17 mouse cellular contexts compared by ENCODE assay signal in genomic region chr3:123176366-123177334, GRCm38 (mm10). TPM values are rescaled to one million over a fixed set of nuclear protein-coding genes. Genes with fewer than 3 reads are reported as not detected.
DNase-seq lines count a peak whose midpoint lies in the region; ATAC-seq and TF ChIP-seq lines count a peak whose summit lies in the region.
"Had no signal": no experiment of that assay in that cellular context is flagged by ENCODE, and none has a peak within 500 bp of the region (broad histone marks: within the 10 kb centered on the region; RNA-seq: fewer than 3 reads in every experiment).

No protein-coding gene starts in this region.

- intact Hi-C loops in heart, postnatal 14 days (cut with DNase I): no loop called here

- TF ChIP-seq POLR2A in cerebellum, adult 2 months (IDR thresholded peaks at IDR 0.05; ENCODE audit: borderline replicate concordance, insufficient read depth, low read length): no peak

- no peak overlapping the region for H3K4me3 ChIP-seq in heart, embryonic 10.5 days
- H3K4me3 ChIP-seq in embryonic facial prominence, embryonic 12.5 days: no peak overlapping the region
- no peak overlapping the region for H3K4me3 ChIP-seq in limb, embryonic 12.5 days (replicated peaks)
- no peak overlapping the region for H3K4me3 ChIP-seq in cerebellum, adult 2 months (replicated peaks; ENCODE audit: insufficient read depth, low read depth, low read length)
- H3K4me3 ChIP-seq: hindbrain, embryonic 15.5 days; left cerebral cortex, adult 2 months; liver, embryonic 12.5 days; midbrain, embryonic 15.5 days; neural tube, embryonic 13.5 days had no signal

- no peaks in the 10 kb centered on the region for H3K36me3 ChIP-seq in heart, embryonic 10.5 days
- H3K36me3 ChIP-seq in embryonic facial prominence, embryonic 12.5 days: no peaks in the 10 kb centered on the region
- no peaks in the 10 kb centered on the region for H3K36me3 ChIP-seq in limb, embryonic 12.5 days
- H3K36me3 ChIP-seq: hindbrain, embryonic 15.5 days; liver, embryonic 12.5 days; midbrain, embryonic 15.5 days; neural tube, embryonic 13.5 days had no signal

- H3K4me2 ChIP-seq in embryonic facial prominence, embryonic 12.5 days (replicated peaks): no peak overlapping the region
- peak overlapping the region; percentile 7; the same call in 1 of the 2 replicates for H3K4me2 ChIP-seq in limb, embryonic 12.5 days
- H3K4me2 ChIP-seq: hindbrain, embryonic 15.5 days; liver, embryonic 12.5 days; midbrain, embryonic 15.5 days; neural tube, embryonic 13.5 days had no signal

- H3K9ac ChIP-seq in embryonic facial prominence, embryonic 12.5 days: no peak overlapping the region
- no peak overlapping the region for H3K9ac ChIP-seq in limb, embryonic 12.5 days (replicated peaks)
- H3K9ac ChIP-seq: hindbrain, embryonic 15.5 days; liver, embryonic 12.5 days; midbrain, embryonic 15.5 days; neural tube, embryonic 13.5 days had no signal

- peak overlapping the region; percentile 56 for H3K27ac ChIP-seq in heart, embryonic 10.5 days
- peak overlapping the region; percentile 69 for H3K27ac ChIP-seq in embryonic facial prominence, embryonic 12.5 days
- H3K27ac ChIP-seq in limb, embryonic 12.5 days: peak overlapping the region; percentile 31; the same call in 1 of the 2 replicates
- no peak overlapping the region for H3K27ac ChIP-seq in cerebellum, adult 2 months (ENCODE audit: insufficient read depth, low read length)
- H3K27ac ChIP-seq: hindbrain, embryonic 15.5 days; left cerebral cortex, adult 2 months; liver, embryonic 12.5 days; midbrain, embryonic 15.5 days; neural tube, embryonic 13.5 days had no signal

- H3K9me3 ChIP-seq in heart, embryonic 10.5 days: no peaks in the 10 kb centered on the region
- no peaks in the 10 kb centered on the region for H3K9me3 ChIP-seq in embryonic facial prominence, embryonic 12.5 days
- no peaks in the 10 kb centered on the region for H3K9me3 ChIP-seq in limb, embryonic 12.5 days
- H3K9me3 ChIP-seq: hindbrain, embryonic 15.5 days; liver, embryonic 12.5 days; midbrain, embryonic 15.5 days; neural tube, embryonic 13.5 days had no signal

- peaks cover 30% of the 10 kb centered on the region for H3K4me1 ChIP-seq in heart, embryonic 10.5 days
- H3K4me1 ChIP-seq in embryonic facial prominence, embryonic 12.5 days: peaks cover 31% of the 10 kb centered on the region
- peaks cover 31% of the 10 kb centered on the region for H3K4me1 ChIP-seq in limb, embryonic 12.5 days (replicated peaks)
- no peaks in the 10 kb centered on the region for H3K4me1 ChIP-seq in cerebellum, adult 2 months (ENCODE audit: control insufficient read depth, insufficient read depth, low read length)
- H3K4me1 ChIP-seq: hindbrain, embryonic 15.5 days; liver, embryonic 12.5 days; midbrain, embryonic 15.5 days; neural tube, embryonic 13.5 days had no signal

- no peak for TF ChIP-seq CTCF in cerebellum, adult 2 months (IDR thresholded peaks at IDR 0.05; ENCODE audit: borderline replicate concordance, insufficient read depth, low read depth, low read length)

- 62% methylated on average over 19 of the region's 19 CpGs for WGBS in heart, embryonic 10.5 days
- 47% methylated on average over 19 of the region's 19 CpGs for WGBS in embryonic facial prominence, embryonic 12.5 days
- WGBS in limb, embryonic 12.5 days: 30% methylated on average over 19 of the region's 19 CpGs
- WGBS in cerebellum, adult 2 months: 86% methylated on average over 19 of the region's 19 CpGs

- DNase-seq in heart, embryonic 10.5 days (ENCODE audit: low spot score): no peak
- no peak for DNase-seq in heart, postnatal 14 days
- DNase-seq in A20 (ENCODE audit: low read depth, low spot score): peak; percentile 3
- DNase-seq in cerebellum, adult 2 months: no peak
- no peak for DNase-seq in ovary, postnatal 36 days (ENCODE audit: low spot score)
- DNase-seq in cerebellum, postnatal 4 days (ENCODE audit: low spot score in 2 of 2): no peak
- DNase-seq: cerebellum, adult 9-10 months; gastrocnemius, postnatal 36 days; kidney, postnatal 4 days; thymus, postnatal 25 days had no signal

- H3K27me3 ChIP-seq in heart, embryonic 10.5 days (ENCODE audit: insufficient read depth, poor library complexity, severe bottlenecking): no peaks in the 10 kb centered on the region
- H3K27me3 ChIP-seq in embryonic facial prominence, embryonic 12.5 days: no peaks in the 10 kb centered on the region
- H3K27me3 ChIP-seq in limb, embryonic 12.5 days: no peaks in the 10 kb centered on the region
- H3K27me3 ChIP-seq in cerebellum, adult 2 months (ENCODE audit: control insufficient read depth, insufficient read depth, low read length): no peaks in the 10 kb centered on the region
- H3K27me3 ChIP-seq: hindbrain, embryonic 15.5 days; liver, embryonic 12.5 days; midbrain, embryonic 15.5 days; neural tube, embryonic 13.5 days had no signal

- ATAC-seq in embryonic facial prominence, embryonic 12.5 days (ENCODE audit: insufficient number of reproducible peaks, insufficient read depth, low FRiP score, low TSS enrichment): no peak
- peak; percentile 73 for ATAC-seq in limb, embryonic 12.5 days (ENCODE audit: insufficient number of reproducible peaks, insufficient read depth, low FRiP score, low TSS enrichment, low read depth)
- ATAC-seq: liver, embryonic 12.5 days; midbrain, embryonic 15.5 days had no signal

RNA-seq across cellular contexts. Expression of gene Synpo2, which starts 59.3 kb away (rescaled TPM):
- polyA plus RNA-seq in heart, embryonic 10.5 days (2016; fragmentation: Nextera tagmentation; extraction: Ambion mirVana): 17.7 and 25.2 TPM in 2 replicates
- total RNA-seq in heart, postnatal 14 days (2021): 10 to 100 TPM; 62.0 to 65.2 TPM
- 8.5 and 8.6 TPM in 2 replicates for polyA plus RNA-seq in embryonic facial prominence, embryonic 12.5 days (2016; fragmentation: Nextera tagmentation; extraction: Ambion mirVana)
- 5.3 and 6.8 TPM in 2 replicates for polyA plus RNA-seq in limb, embryonic 12.5 days (2016; fragmentation: Nextera tagmentation; extraction: Ambion mirVana)
- polyA plus RNA-seq in cerebellum, adult 2 months (2012; rRNA removed): 2.4 and 2.9 TPM in 2 replicates
